In genomic region chr12:106764516-106764915, GRCm38 (mm10) we compare ENCODE assay signal across 17 mouse cellular contexts.
"Had no signal": no experiment of that assay in that cellular context is flagged by ENCODE, and none has a peak within 500 bp of the region (broad histone marks: within the 10 kb centered on the region; RNA-seq: fewer than 3 reads in every experiment).

No protein-coding gene starts in this region.

- H3K4me1 ChIP-seq: liver, embryonic 13.5 days; megakaryocyte, embryonic 14.5 days; midbrain, embryonic 10.5 days; midbrain, embryonic 13.5 days; stomach, embryonic 15.5 days had no signal

- H3K9ac ChIP-seq: liver, embryonic 13.5 days; lung, embryonic 14.5 days; midbrain, embryonic 13.5 days; stomach, embryonic 15.5 days had no signal

- H3K36me3 ChIP-seq: liver, embryonic 13.5 days; midbrain, embryonic 10.5 days; midbrain, embryonic 13.5 days; stomach, embryonic 15.5 days had no signal

- H3K9me3 ChIP-seq: liver, embryonic 13.5 days; midbrain, embryonic 10.5 days; midbrain, embryonic 13.5 days; stomach, embryonic 15.5 days had no signal

- H3K27me3 ChIP-seq: liver, embryonic 13.5 days; megakaryocyte, embryonic 14.5 days; midbrain, embryonic 13.5 days; stomach, embryonic 15.5 days had no signal

- H3K4me2 ChIP-seq: liver, embryonic 13.5 days; lung, embryonic 14.5 days; midbrain, embryonic 13.5 days; stomach, embryonic 15.5 days had no signal

- H3K4me3 ChIP-seq: layer of hippocampus, adult 2 months; left cerebral cortex, adult 2 months; liver, embryonic 13.5 days; megakaryocyte, embryonic 14.5 days; midbrain, embryonic 10.5 days; midbrain, embryonic 13.5 days; stomach, embryonic 15.5 days had no signal

- ATAC-seq: midbrain, embryonic 13.5 days had no signal

- DNase-seq: kidney, postnatal 25 days; layer of hippocampus, adult 9-11 months; layer of hippocampus, postnatal 36 days; liver, embryonic 13.5 days; lung, embryonic 14.5 days; lung, postnatal 10 days; lung, postnatal 36 days; right cerebral cortex, postnatal 25 days; spleen, adult 18-20 months; thymus, postnatal 25 days had no signal

- H3K27ac ChIP-seq: kidney, postnatal 0 days; layer of hippocampus, adult 2 months; left cerebral cortex, adult 2 months; liver, embryonic 13.5 days; midbrain, embryonic 10.5 days; midbrain, embryonic 13.5 days; stomach, embryonic 15.5 days had no signal
